Mouse (Mus musculus): ENCODE measurements around the gene Zfp652. TPM values are rescaled to one million over a fixed set of nuclear protein-coding genes. Genes with fewer than 3 reads are reported as not detected.

Gene Zfp652
- total and polyA plus RNA-seq, 3 experiments = 3.0 to 9.8 (median 6.2) TPM

- TF ChIP-seq SIN3A (IDR thresholded peaks at IDR 0.05; ENCODE audit: low read length) = peak; percentile 28; the same call in 1 of the 2 replicates
- peak; percentile 12; the same call in 1 of the 2 replicates for TF ChIP-seq SMC3 (IDR thresholded peaks at IDR 0.05; ENCODE audit: low read depth, low read length)
- peak; percentile 78 for TF ChIP-seq ETS1 (conservative IDR thresholded peaks at IDR 0.05; ENCODE audit: low read depth, low read length)
- peak; percentile 79 for TF ChIP-seq EP300 (IDR thresholded peaks at IDR 0.05; ENCODE audit: low read length)
- TF ChIP-seq MEF2A (IDR thresholded peaks at IDR 0.05; ENCODE audit: borderline replicate concordance, low read depth, low read length) = peak; percentile 51; the same call in 1 of the 2 replicates
- TF ChIP-seq ZNF384 (IDR thresholded peaks at IDR 0.05; ENCODE audit: low read depth, low read length) = no peak
These were observed 121.7 kb downstream of the Zfp652 start (continued) for GRCm38 (mm10) chr11:95834143-95834667.

- H3K36me3 ChIP-seq (replicated peaks in 1 of 2; ENCODE audit: control insufficient read depth in 1 of 2, insufficient read depth in 1 of 2, low read length in 1 of 2) = peaks cover 50 to 62% of the 10 kb centered on the region in 2 experiments
- peaks cover 13% of the 10 kb centered on the region for H3K9me3 ChIP-seq (replicated peaks; ENCODE audit: low read length)
- peak overlapping the region; percentile 97 for H3K27ac ChIP-seq (ENCODE audit: insufficient read depth, low read depth)
- dilution Hi-C loops (cut with MboI; ENCODE audit: extremely low pct_ligation_motif_present, extremely low pct_unique_long_range_greater_than_20kb, low sequenced_read_pairs) = no loop called here
- peaks cover 23% of the 10 kb centered on the region for H3K79me2 ChIP-seq (replicated peaks; ENCODE audit: control insufficient read depth, extremely low read depth, insufficient read depth, poor library complexity, severe bottlenecking)
- in situ Hi-C loops (cut with MboI; ENCODE audit: low pct_ligation_motif_present, low pct_unique_long_range_greater_than_20kb, low sequenced_read_pairs) = loop anchor here (5.0 kb wide), 1 partner anchor 32 kb away; no protein-coding TSS in a partner anchor
- peaks cover 48 to 83% of the 10 kb centered on the region in 2 experiments for H3K4me1 ChIP-seq (ENCODE audit: control insufficient read depth in 1 of 2, insufficient read depth in 2 of 2)
- H3K4me3 ChIP-seq (replicated peaks in 1 of 3; ENCODE audit: low read depth in 2 of 3, low read length in 2 of 3, poor library complexity in 1 of 3) = peak overlapping the region in 2 of 3 experiments; percentile 10 to 49
- DNase-seq (ENCODE audit: extremely low read depth) = peak; percentile 92
- H3K9ac ChIP-seq (ENCODE audit: insufficient read depth, low read depth) = peak overlapping the region; percentile 30
- no peaks in the 10 kb centered on the region for H3K27me3 ChIP-seq (replicated peaks)
- H3K4me2 ChIP-seq (ENCODE audit: insufficient read depth, low read depth, poor library complexity, severe bottlenecking) = peak overlapping the region; percentile 90
- peak; percentile 87 for TF ChIP-seq MYC (IDR thresholded peaks at IDR 0.05; ENCODE audit: low read depth, low read length)
- peak; percentile 36 for TF ChIP-seq SMC3 (IDR thresholded peaks at IDR 0.05; ENCODE audit: low read depth, low read length)
- peak; percentile 96 for TF ChIP-seq BHLHE40 (IDR thresholded peaks at IDR 0.05; ENCODE audit: low read depth, low read length)
- no peak; the same call in 1 of the 2 replicates for TF ChIP-seq ZMIZ1 (IDR thresholded peaks at IDR 0.05; ENCODE audit: low read depth, low read length)
- TF ChIP-seq IRF4 (IDR thresholded peaks at IDR 0.05; ENCODE audit: low read depth, low read length) = peak; percentile 86
- no peak for TF ChIP-seq ZKSCAN1 (IDR thresholded peaks at IDR 0.05; ENCODE audit: borderline replicate concordance, low read depth, low read length)
- TF ChIP-seq SIN3A (IDR thresholded peaks at IDR 0.05; ENCODE audit: low read length) = peak; percentile 73
- TF ChIP-seq RCOR1 (conservative IDR thresholded peaks at IDR 0.05; ENCODE audit: low read depth, low read length) = peak; percentile 85
- TF ChIP-seq GABPA (IDR thresholded peaks at IDR 0.05; ENCODE audit: insufficient replicate concordance, low read depth, low read length) = no peak
- TF ChIP-seq HCFC1 (IDR thresholded peaks at IDR 0.05; ENCODE audit: low read depth, low read length) = peak; percentile 61
- TF ChIP-seq USF2 (conservative IDR thresholded peaks at IDR 0.05; ENCODE audit: low read depth, low read length) = no peak
- TF ChIP-seq ETS1 (conservative IDR thresholded peaks at IDR 0.05; ENCODE audit: low read depth, low read length) = peak; percentile 91
- no peak for TF ChIP-seq ZC3H11A (IDR thresholded peaks at IDR 0.05; ENCODE audit: low read depth, low read length)
- TF ChIP-seq TCF12 (IDR thresholded peaks at IDR 0.05; ENCODE audit: low read depth, low read length) = peak; percentile 91
- peak; percentile 77 for TF ChIP-seq MXI1 (IDR thresholded peaks at IDR 0.05; ENCODE audit: low read depth, low read length)
- TF ChIP-seq POLR2A (IDR thresholded peaks at IDR 0.05; ENCODE audit: low read depth, low read length) = peak; percentile 81
- 0 out of 2 replicates have a peak, but pooled peaks have one; percentile 66 for TF ChIP-seq KAT2A (IDR thresholded peaks at IDR 0.05; ENCODE audit: insufficient replicate concordance, low read length)
- no peak for TF ChIP-seq NRF1 (IDR thresholded peaks at IDR 0.05; ENCODE audit: low read depth, low read length)
- TF ChIP-seq MAZ (IDR thresholded peaks at IDR 0.05; ENCODE audit: low read depth, low read length) = peak; percentile 88
- no peak for TF ChIP-seq PAX5 (IDR thresholded peaks at IDR 0.05; ENCODE audit: low read length)
- TF ChIP-seq USF1 (IDR thresholded peaks at IDR 0.05; ENCODE audit: low read depth, low read length) = peak; percentile 28
- TF ChIP-seq JUN (IDR thresholded peaks at IDR 0.05; ENCODE audit: insufficient read depth, low read depth, low read length) = peak; percentile 62
- peak; percentile 94 for TF ChIP-seq CHD2 (IDR thresholded peaks at IDR 0.05; ENCODE audit: low read length)
- peak; percentile 6; the same call in 1 of the 2 replicates for TF ChIP-seq POLR2AphosphoS2 (IDR thresholded peaks at IDR 0.05; ENCODE audit: low read depth, low read length)
- TF ChIP-seq TBP (conservative IDR thresholded peaks at IDR 0.05; ENCODE audit: low read depth, low read length) = peak; percentile 73
- no peak for TF ChIP-seq ZNF384 (IDR thresholded peaks at IDR 0.05; ENCODE audit: low read depth, low read length)
- no peak for TF ChIP-seq UBTF (IDR thresholded peaks at IDR 0.05; ENCODE audit: low read depth, low read length)
- peak; percentile 87 for TF ChIP-seq EP300 (IDR thresholded peaks at IDR 0.05; ENCODE audit: low read length)
- peak; percentile 4 for TF ChIP-seq RAD21 (IDR thresholded peaks at IDR 0.05; ENCODE audit: low read depth, low read length)
- peak; percentile 76 for TF ChIP-seq ELF1 (IDR thresholded peaks at IDR 0.05; ENCODE audit: low read depth, low read length)
- peak; percentile 58; the same call in 1 of the 2 replicates for TF ChIP-seq NELFE (IDR thresholded peaks at IDR 0.05; ENCODE audit: low read depth, low read length)
These were observed 122.6 kb downstream of the Zfp652 start for GRCm38 (mm10) chr11:95834742-95835710.

Data from CH12.LX (cell line).